Mouse (Mus musculus): ENCODE measurements around the gene Sh3gl3.

DNA sequence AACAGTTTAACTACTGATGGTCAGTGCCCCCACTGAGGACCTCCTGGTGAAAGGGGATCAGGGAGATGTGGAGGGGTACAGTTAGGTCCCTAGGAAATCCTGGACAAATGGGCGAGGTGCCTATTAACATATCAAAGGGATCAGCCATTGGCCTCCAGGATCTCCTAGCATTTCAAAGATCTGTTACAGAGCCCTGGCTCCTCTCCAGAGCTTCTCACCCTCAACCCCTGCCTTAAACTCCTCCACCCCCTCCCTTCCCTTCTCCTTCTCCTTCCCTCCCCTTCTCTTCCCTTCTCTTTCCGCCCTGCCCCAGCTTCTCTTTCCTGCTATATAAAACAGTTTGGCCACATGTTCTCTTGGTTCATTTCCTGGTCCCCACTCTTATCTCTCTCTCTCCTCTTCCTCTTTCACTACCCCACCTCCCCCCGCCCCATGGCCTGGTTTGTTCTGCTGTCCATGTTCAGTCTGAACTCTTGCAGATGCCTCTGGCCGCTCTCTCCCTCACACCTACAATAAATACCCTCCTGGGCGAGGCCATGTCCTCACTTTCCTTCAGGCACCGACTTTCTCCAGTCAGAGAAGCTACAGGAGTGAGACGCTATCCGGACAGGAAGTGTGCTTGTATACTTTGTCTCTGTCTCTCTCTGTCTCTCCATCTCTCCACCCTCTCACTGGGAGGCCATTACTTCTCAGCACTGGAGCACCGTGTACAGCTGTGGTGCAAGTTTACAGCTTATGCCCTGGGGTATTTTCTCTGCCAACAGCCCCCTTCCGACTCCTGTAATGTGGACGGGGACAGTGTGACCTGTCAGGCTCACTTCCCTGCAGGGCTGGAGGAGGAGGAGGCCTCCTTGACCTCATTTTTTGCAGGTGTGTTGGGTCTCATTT is 60.6 kb downstream of the Sh3gl3 start:
- no peak for TF ChIP-seq POLR2A (IDR thresholded peaks at IDR 0.05; ENCODE audit: low read depth, low read length)
- TF ChIP-seq CTCF (IDR thresholded peaks at IDR 0.05; ENCODE audit: borderline replicate concordance, insufficient read depth, low read length), result no peak

All from embryonic fibroblast, embryonic 13.5 days (primary cell).